Mouse (Mus musculus) c-Kit-positive CD71-positive TER-119-positive erythroid progenitor cells, embryonic 14.5 days (primary cell): ENCODE data around the gene Rasgrp3.
"Not testable (repeated sequence)": the region's sequence is repeated elsewhere in the genome, so short reads cannot be mapped to it uniquely, and the experiment has no call there.

Experiments
- DNase-seq: peaks from one replicate; pipeline ENCODE4 v3.0.0-alpha.2; 2013; ENCODE audit warnings: low spot score

Gene Rasgrp3

DNA sequence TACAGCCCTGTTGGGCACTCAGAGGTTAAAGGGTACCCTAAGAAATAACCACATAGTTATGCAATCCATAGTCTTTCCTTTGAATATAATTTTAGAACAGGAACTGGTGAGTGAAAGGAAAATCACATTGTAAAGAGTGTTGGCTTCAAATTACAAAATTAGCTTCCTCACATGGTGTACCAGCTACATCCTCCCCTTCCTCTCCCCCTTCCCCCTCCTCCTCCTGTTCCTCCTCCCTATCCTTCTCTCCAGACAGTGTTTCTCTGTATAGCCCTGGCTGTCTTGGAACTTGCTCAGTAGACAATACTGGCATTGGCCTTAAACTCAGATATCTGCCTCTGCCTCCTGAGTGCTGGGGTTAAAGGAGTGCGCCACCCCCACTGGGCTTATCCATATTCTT, 26.1 kb downstream of the Rasgrp3 start:
- no peak for DNase-seq

DNA sequence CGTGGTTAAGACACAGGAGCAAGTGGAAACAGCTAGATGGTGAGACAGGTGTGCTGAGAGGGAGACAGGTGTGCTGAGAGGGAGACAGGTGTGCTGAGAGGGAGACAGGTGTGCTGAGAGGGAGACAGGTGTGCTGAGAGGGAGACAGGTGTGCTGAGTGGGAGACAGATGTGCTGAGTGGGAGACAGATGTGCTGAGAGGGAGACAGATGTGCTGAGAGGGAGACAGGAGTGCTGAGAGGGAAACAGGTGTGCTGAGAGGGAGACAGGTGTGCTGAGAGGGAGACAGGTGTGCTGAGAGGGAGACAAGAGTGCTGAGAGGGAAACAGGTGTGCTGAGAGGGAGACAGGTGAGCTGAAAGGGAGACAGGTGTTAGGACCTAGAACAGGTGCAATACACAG, 27.5 kb downstream of the Rasgrp3 start:
- not testable (repeated sequence) for DNase-seq

GRCm38 (mm10) chr17:75463645-75464044, 27.9 kb downstream of the Rasgrp3 start:
- no peak for DNase-seq

GRCm38 (mm10) chr17:75464331-75464982, 28.8 kb downstream of the Rasgrp3 start:
- no peak for DNase-seq

DNA sequence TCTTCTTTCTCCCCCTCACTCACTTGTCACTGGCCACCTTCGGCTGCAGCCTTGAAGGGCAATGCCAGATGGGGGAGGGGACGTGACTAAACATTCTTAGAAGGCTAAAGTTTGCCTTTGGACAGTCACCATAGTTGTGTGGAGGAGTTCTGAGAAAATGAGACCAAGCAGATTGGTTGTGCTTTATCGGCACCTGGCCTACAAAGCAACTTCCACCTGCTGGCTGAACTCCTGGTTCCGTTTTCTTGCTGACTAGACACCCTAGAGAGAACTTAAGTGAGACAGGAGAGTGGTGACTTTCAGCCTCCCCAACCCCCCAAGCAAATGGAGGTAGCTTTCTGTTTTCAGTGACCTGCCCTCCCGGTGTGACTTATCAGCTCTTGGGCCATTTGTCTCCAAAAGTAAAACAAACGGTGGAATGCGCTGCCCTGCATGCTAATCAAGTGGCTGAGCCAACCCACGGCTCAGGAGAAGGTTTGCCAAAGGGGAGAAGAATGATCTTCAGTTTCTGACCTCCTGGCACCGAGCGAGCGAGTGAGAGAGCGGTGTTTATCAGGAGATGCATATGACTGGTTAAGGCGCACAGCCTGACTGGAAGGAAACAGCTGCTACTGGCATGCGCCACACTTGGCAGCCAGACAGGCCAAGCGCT, 29.4 kb downstream of the Rasgrp3 start:
- no peak for DNase-seq

DNA sequence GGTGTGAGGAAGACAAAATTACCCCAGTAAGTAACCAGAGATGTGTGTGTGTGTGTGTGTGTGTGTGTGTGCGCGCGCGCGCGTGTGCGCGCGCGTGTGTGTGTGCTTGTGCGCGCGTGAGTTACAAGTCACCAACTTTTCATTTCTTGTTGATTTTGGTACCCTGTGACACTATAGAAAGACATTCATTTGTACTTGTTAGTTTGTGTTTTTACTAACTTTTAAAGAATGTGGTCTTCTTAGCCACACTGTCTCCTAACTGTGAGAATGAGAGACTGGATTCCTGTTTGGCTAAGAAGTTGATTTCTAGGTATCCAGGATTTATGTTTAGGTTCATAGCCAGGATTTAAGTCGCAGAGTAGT, 29.9 kb downstream of the Rasgrp3 start:
- no peak for DNase-seq

- no peak for DNase-seq
Measured at GRCm38 (mm10) chr17:75466948-75467347, 31.3 kb downstream of the Rasgrp3 start.

- DNase-seq, result no peak
Measured at GRCm38 (mm10) chr17:75467526-75467925, 31.8 kb downstream of the Rasgrp3 start.

DNA sequence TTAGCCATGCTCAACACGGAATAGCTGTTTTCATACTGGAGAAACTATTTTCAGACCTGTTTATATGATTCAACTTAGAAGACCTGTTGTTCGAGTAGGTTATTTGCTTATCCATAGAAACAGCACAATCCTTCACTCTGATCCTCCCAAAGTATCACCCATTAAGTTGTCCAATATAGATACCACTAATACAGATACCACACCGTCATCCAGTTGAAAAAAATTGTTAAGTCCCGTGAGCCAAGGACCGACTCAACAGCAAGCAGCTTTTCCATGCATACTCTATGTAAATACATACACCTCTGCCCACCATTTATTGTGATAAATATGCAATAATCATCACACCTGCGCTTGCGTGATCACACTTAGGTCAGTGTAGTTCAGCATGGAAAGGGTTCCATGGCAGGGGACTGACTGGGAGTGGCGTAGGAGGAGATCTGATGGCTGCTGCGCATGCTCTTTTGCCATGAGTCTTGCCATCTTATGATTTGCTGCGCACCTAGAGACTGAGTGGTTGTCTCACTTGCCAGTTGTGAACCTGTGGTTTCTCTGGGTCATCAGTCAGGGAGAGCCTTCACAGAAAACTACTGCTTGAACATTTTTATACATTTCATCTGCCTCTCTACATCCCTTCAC, 32.9 kb downstream of the Rasgrp3 start:
- DNase-seq, result no peak

GRCm38 (mm10) chr17:75470325-75470724, 34.6 kb downstream of the Rasgrp3 start:
- DNase-seq, result no peak

- DNase-seq, result no peak
Measured at GRCm38 (mm10) chr17:75470885-75471610, 35.4 kb downstream of the Rasgrp3 start.

GRCm38 (mm10) chr17:75471644-75472253, 36.1 kb downstream of the Rasgrp3 start:
- no peak for DNase-seq

DNA sequence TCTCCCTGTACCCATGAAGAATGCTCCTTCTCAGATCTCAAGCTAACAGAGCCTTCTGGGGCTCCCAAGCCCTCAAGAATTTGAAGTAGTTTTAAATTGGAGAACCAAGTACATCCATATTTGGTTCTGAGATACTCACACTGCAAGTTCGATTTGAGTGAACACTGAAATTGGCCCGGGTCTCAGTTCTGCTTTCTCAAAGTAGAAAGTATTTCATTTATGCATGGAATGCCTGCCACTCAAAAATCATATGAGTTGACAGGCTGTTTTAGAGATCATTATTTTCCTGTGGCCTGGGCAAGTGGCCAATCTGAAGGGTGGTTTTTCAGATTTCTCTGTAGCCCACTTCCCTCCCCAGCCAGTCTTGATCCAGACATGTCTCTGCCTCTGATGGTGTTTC, 36.7 kb downstream of the Rasgrp3 start:
- DNase-seq, result no peak

DNA sequence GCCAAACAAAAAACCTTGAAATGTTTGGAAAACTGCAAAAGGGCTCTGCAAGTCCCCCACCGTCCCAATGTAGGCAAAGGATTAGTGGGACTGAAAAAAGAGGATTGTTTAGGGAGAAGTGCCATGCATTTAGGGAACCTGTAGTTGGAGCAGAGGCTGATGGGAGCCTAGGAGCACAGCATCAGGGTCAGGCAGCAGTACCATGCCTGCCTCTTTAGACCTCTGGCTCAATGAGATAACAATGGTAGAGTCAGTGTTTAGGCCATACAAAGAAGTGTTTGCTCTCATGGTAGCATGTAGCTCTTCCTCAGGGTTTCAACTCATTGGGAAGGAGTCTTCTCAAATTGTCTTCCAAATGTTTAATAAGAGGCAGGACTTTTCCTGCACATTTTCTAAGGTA, 40.3 kb downstream of the Rasgrp3 start:
- DNase-seq, result no peak

GRCm38 (mm10) chr17:75476736-75477416, 41.2 kb downstream of the Rasgrp3 start:
- DNase-seq, result no peak

DNA sequence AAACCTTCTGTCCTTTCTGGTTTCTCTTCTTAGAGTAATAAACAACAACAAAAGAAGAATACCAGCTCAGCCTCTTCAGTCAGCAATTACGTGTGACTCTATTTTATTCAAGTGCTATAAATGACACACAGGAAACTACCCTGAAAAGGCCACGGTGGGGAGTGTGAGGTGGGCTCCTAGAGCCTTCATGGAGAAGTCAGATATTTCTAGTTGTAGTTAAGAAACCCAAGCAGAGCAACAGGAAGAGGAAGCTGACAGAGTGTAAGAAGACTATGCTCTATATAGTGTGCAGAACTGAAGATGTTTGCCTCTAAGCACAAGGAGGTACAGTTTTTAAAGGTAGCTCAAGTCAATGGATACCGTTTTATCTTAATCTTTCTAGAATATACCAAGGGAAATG, 42.0 kb downstream of the Rasgrp3 start:
- no peak for DNase-seq

DNA sequence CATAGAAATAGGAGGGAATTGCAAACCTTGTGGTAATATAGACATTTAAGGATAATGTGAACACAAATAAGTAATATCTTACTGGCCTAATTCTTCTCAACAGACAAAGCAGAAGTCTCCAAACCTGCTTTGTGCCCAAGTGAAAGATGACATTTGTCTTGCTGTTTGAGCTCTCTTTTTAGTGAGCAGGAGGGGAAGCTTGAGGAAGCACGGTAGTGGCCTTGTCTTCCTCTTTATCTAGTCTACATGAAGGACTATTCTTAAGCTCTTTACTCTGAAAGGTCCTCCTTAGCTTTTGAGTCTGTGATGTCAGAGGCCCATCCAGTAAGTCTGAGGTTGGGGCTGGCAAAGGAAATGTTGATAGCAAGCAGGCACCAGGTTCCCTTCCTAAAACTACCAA, 43.1 kb downstream of the Rasgrp3 start:
- DNase-seq, result no peak

GRCm38 (mm10) chr17:75479663-75480062, 44.0 kb downstream of the Rasgrp3 start:
- no peak for DNase-seq

- no peak for DNase-seq
Measured at GRCm38 (mm10) chr17:75480379-75480778, 44.7 kb downstream of the Rasgrp3 start.

GRCm38 (mm10) chr17:75486205-75486604, 50.5 kb downstream of the Rasgrp3 start:
- no peak for DNase-seq

DNA sequence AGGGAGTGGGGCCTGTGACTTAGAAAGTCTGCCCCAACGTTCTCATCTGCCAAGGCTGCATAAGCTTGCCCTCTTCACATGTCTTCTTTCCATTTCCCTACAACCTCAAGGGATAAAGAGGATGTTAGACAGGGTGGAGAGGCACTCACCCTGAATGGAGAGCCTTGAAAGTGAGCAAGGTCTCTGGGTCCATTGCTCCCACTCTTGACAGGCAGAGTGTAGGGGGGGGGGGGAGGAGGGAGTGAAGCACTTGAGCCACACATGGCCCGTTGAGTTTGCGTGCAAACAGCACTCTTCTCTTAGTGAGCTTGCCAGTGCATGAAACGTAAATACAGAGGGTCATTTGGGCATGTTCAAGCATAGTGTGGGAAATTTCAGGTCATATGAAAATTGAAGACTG, 59.5 kb downstream of the Rasgrp3 start:
- DNase-seq, result no peak

DNA sequence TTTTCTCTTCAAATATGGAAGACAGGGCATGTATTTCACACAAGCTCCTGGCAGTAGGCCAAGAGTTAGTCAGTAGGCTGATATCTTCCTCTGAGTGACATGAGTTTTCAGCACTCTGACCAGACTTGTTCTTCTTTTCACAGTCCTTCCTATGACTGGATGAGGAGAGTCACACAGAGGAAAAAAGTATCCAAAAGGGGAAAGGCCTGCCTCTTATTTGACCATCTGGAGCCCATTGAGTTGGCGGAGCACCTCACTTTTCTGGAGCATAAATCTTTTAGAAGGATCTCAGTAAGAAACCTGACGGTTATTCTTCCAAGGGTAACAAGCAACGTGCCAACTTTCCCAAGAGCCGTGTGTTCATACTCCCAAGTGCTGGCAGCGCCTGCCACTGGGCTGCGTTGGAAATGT, 62.5 kb downstream of the Rasgrp3 start:
- DNase-seq, result no peak
